Mouse (Mus musculus): ENCODE measurements around the gene Phkg2. TPM values are rescaled to one million over a fixed set of nuclear protein-coding genes. Genes with fewer than 3 reads are reported as not detected.
"Not testable (repeated sequence)": the region's sequence is repeated elsewhere in the genome, so short reads cannot be mapped to it uniquely, and the experiment has no call there.

Phkg2 gene
- total RNA-seq, 1 experiment from 2014 or later: 55.0 TPM

GRCm38 (mm10) chr7:127602903-127603302, 29.8 kb downstream of the Phkg2 start:
- no peak for DNase-seq

- DNase-seq: no peak
Measured at GRCm38 (mm10) chr7:127604256-127604655, 31.1 kb downstream of the Phkg2 start.

- DNase-seq: no peak
Measured at GRCm38 (mm10) chr7:127607150-127607549, 34.0 kb downstream of the Phkg2 start.

- DNase-seq: no peak
Measured at GRCm38 (mm10) chr7:127611011-127611410, 37.9 kb downstream of the Phkg2 start.

- DNase-seq: no peak
Measured at GRCm38 (mm10) chr7:127611561-127611960, 38.4 kb downstream of the Phkg2 start.

- DNase-seq: no peak
Measured at GRCm38 (mm10) chr7:127613501-127613900, 40.4 kb downstream of the Phkg2 start.

GRCm38 (mm10) chr7:127614091-127614490, 41.0 kb downstream of the Phkg2 start:
- DNase-seq: no peak

- peak; percentile 77 for DNase-seq
Measured at GRCm38 (mm10) chr7:127614511-127614890, 41.4 kb downstream of the Phkg2 start.

- DNase-seq: peak; percentile 68
Measured at GRCm38 (mm10) chr7:127614891-127615843, 42.0 kb downstream of the Phkg2 start, which contains the start of gene Zfp629. TSS of gene Zfp629 (minus strand) at chr7:127615797.

- no peak for DNase-seq
Measured at GRCm38 (mm10) chr7:127616336-127616735, 43.2 kb downstream of the Phkg2 start.

- DNase-seq: no peak
Measured at GRCm38 (mm10) chr7:127616881-127617280, 43.7 kb downstream of the Phkg2 start.

- DNase-seq: no peak
Measured at GRCm38 (mm10) chr7:127617962-127618361, 44.8 kb downstream of the Phkg2 start.

- not testable (repeated sequence) for DNase-seq
Measured at GRCm38 (mm10) chr7:127618402-127618801, 45.3 kb downstream of the Phkg2 start.

- DNase-seq: no peak
Measured at GRCm38 (mm10) chr7:127626039-127626438, 52.9 kb downstream of the Phkg2 start.

GRCm38 (mm10) chr7:127626471-127626870, 53.3 kb downstream of the Phkg2 start:
- no peak for DNase-seq

GRCm38 (mm10) chr7:127628646-127629045, 55.5 kb downstream of the Phkg2 start:
- DNase-seq: no peak

- DNase-seq: no peak
Measured at GRCm38 (mm10) chr7:127631416-127631815, 58.3 kb downstream of the Phkg2 start.

Other genes starting within 250 kb of the Phkg2 start
- gene Zfp768, start 227.8 kb upstream of the Phkg2 start, total RNA-seq (2021): 31.4 and 32.8 TPM in 2 replicates
- 8.3 and 11.2 TPM in 2 replicates for gene Zfp747, start 197.3 kb upstream of the Phkg2 start, total RNA-seq (2021)
- 5.3 and 5.9 TPM in 2 replicates for gene 9130019O22Rik, start 186.2 kb upstream of the Phkg2 start, total RNA-seq (2021)
- 9.6 and 10.7 TPM in 2 replicates for gene E430018J23Rik, start 179.7 kb upstream of the Phkg2 start, total RNA-seq (2021)
- 7.5 and 8.0 TPM in 2 replicates for gene Zfp764, start 166.5 kb upstream of the Phkg2 start, total RNA-seq (2021)
- 13.3 and 23.3 TPM in 2 replicates for gene Zfp688, start 151.3 kb upstream of the Phkg2 start, total RNA-seq (2021)
- gene Zfp689, start 124.2 kb upstream of the Phkg2 start, total RNA-seq (2021): 3.3 and 4.2 TPM in 2 replicates
- gene Prr14, start 113.7 kb upstream of the Phkg2 start, total RNA-seq (2021): 62.4 and 63.3 TPM in 2 replicates
- 84.4 and 86.7 TPM in 2 replicates for gene Fbrs, start 94.1 kb upstream of the Phkg2 start, total RNA-seq (2021)
- 111 and 125 TPM in 2 replicates for gene Srcap, start 61.4 kb upstream of the Phkg2 start, total RNA-seq (2021)
- gene Gm42715, start 53.8 kb upstream of the Phkg2 start, total RNA-seq (2021): 21.7 and 31.3 TPM in 2 replicates
- not detected in 2 replicates for gene Tmem265, start 11.9 kb upstream of the Phkg2 start, total RNA-seq (2021)
- gene Ccdc189, start 15.3 kb downstream of the Phkg2 start, total RNA-seq (2021): 12.7 and 15.4 TPM in 2 replicates
- gene Rnf40, start 15.4 kb downstream of the Phkg2 start, total RNA-seq (2021): 60.6 and 69.6 TPM in 2 replicates
- 25.1 and 25.4 TPM in 2 replicates for gene Zfp629, start 42.5 kb downstream of the Phkg2 start, total RNA-seq (2021)
- gene Bcl7c, start 135.6 kb downstream of the Phkg2 start, total RNA-seq (2021): 64.9 and 114 TPM in 2 replicates
- 2.5 and 2.6 TPM in 2 replicates for gene Ctf1, start 139.4 kb downstream of the Phkg2 start, total RNA-seq (2021)
- gene Ctf2, start 158.8 kb downstream of the Phkg2 start, total RNA-seq (2021): not detected in 2 replicates
- 18.3 and 18.5 TPM in 2 replicates for gene Fbxl19, start 171.2 kb downstream of the Phkg2 start, total RNA-seq (2021)
- gene Orai3, start 196.5 kb downstream of the Phkg2 start, total RNA-seq (2021): 31.5 and 37.2 TPM in 2 replicates
- gene Setd1a, start 203.3 kb downstream of the Phkg2 start, total RNA-seq (2021): 36.9 and 49.8 TPM in 2 replicates
- 4.4 and 6.9 TPM in 2 replicates for gene Gm49388, start 212.3 kb downstream of the Phkg2 start, total RNA-seq (2021)
- 49.1 and 66.2 TPM in 2 replicates for gene Hsd3b7, start 227.3 kb downstream of the Phkg2 start, total RNA-seq (2021)

Data from adrenal gland, postnatal 25 days (tissue).